Mouse (Mus musculus) G1E-ER4 (cell line): Measurements from ENCODE around the gene Tdgf1. TPM values are rescaled to one million over a fixed set of nuclear protein-coding genes. Genes with fewer than 3 reads are reported as not detected.

ENCODE experiments used
- GATA1 ChIP-seq: IDR thresholded peaks from one replicate; pipeline ENCODE4 v1.8.0; 2012; ENCODE audit warnings: low read length, inconsistent platforms
- polyA plus RNA-seq: library from polyadenylated mRNA; stranded (reverse); fragments of >175 nt; gene quantifications from 2 replicates; pipeline ENCODE4 v1.2.3, GENCODE M21; 2012

The Tdgf1 gene
- polyA plus RNA-seq, 1 experiment = not detected

- no peak for TF ChIP-seq GATA1
These were observed 14.5 kb upstream of the Tdgf1 start for GRCm38 (mm10) chr9:110960230-110961149.

- TF ChIP-seq GATA1 = no peak
These were observed 13.7 kb upstream of the Tdgf1 start for GRCm38 (mm10) chr9:110959669-110960068.

- TF ChIP-seq GATA1 = no peak
These were observed 10.0 kb upstream of the Tdgf1 start for GRCm38 (mm10) chr9:110955962-110956361.

GRCm38 (mm10) chr9:110954681-110955445, 8.9 kb upstream of the Tdgf1 start:
- no peak for TF ChIP-seq GATA1

- no peak for TF ChIP-seq GATA1
These were observed 7.8 kb upstream of the Tdgf1 start for GRCm38 (mm10) chr9:110953550-110954461.

- no peak for TF ChIP-seq GATA1
These were observed 7.1 kb upstream of the Tdgf1 start for GRCm38 (mm10) chr9:110952931-110953549.

- TF ChIP-seq GATA1 = no peak
These were observed 6.4 kb upstream of the Tdgf1 start for GRCm38 (mm10) chr9:110952398-110952797.

GRCm38 (mm10) chr9:110951866-110952265, 5.9 kb upstream of the Tdgf1 start:
- no peak for TF ChIP-seq GATA1

GRCm38 (mm10) chr9:110951397-110951796, 5.4 kb upstream of the Tdgf1 start, which contains the start of gene Lrrc2:
Gene Lrrc2, plus strand, starts transcription at chr9:110951545.
- no peak for TF ChIP-seq GATA1

- no peak for TF ChIP-seq GATA1
These were observed 4.2 kb upstream of the Tdgf1 start for GRCm38 (mm10) chr9:110950109-110950508.

- TF ChIP-seq GATA1 = no peak
These were observed 2.9 kb upstream of the Tdgf1 start for GRCm38 (mm10) chr9:110948813-110949310.

- no peak for TF ChIP-seq GATA1
These were observed 1.9 kb upstream of the Tdgf1 start for GRCm38 (mm10) chr9:110947900-110948299.

- TF ChIP-seq GATA1 = no peak
These were observed 1.3 kb upstream of the Tdgf1 start for GRCm38 (mm10) chr9:110947261-110947661.

GRCm38 (mm10) chr9:110946548-110947044, 638 bp upstream of the Tdgf1 start:
- TF ChIP-seq GATA1 = no peak
